Mouse (Mus musculus) kidney, adult 8-10 months (tissue): ENCODE results near the gene Vmn2r120.
"Not testable (repeated sequence)": the region's sequence is repeated elsewhere in the genome, so short reads cannot be mapped to it uniquely, and the experiment has no call there.

ENCODE experiments used
- DNase-seq, 2 experiments: peaks; one replicate each; pipeline ENCODE4 v3.0.0; 2022

Gene Vmn2r120

GRCm38 (mm10) chr17:57545405-57545804 is at the start of gene Vmn2r120:
Vmn2r120 (minus strand) TSS chr17:57545505.
- no peak for DNase-seq

- not testable (repeated sequence) for DNase-seq
These were observed 42.0 kb upstream of the Vmn2r120 start for GRCm38 (mm10) chr17:57587273-57587672.

- DNase-seq = no peak
These were observed 28.9 kb upstream of the Vmn2r120 start for GRCm38 (mm10) chr17:57574075-57574705.
